Mouse (Mus musculus) E14TG2a.4 (cell line): ENCODE results near the gene Jmjd8.

ENCODE experiments used
- CTCF ChIP-seq: conservative IDR thresholded peaks from 2 replicates; pipeline ENCODE4 v1.5.1; 2014; ENCODE audit warnings: low read length
- POU5F1 ChIP-seq: IDR thresholded peaks from 2 replicates; pipeline ENCODE4 v1.6.1; 2014; ENCODE audit warnings: low read length, borderline replicate concordance

DNA sequence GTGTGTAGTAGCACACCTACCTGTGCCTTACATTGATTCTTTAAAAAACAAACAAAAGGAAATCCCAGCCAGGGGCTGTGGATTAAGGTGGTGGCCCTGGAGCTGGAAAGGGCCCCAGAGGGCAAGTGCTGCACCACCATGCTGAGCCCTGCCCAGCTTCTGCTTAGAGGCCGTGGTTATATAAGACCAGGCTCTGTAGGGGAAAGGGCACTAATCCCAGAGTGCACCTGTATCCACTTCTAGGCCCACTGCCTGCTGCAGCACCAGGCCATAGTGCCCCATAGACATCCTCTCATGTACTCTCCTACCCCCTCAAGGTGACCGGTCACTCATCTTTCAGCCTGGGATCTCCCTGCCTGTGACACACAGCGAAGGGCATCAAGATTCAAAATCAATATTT, 37.5 kb downstream of the Jmjd8 start:
- no peak for TF ChIP-seq CTCF
- no peak for TF ChIP-seq POU5F1
